Mouse (Mus musculus): ENCODE measurements around the gene Ifrd2.

The Ifrd2 gene

DNA sequence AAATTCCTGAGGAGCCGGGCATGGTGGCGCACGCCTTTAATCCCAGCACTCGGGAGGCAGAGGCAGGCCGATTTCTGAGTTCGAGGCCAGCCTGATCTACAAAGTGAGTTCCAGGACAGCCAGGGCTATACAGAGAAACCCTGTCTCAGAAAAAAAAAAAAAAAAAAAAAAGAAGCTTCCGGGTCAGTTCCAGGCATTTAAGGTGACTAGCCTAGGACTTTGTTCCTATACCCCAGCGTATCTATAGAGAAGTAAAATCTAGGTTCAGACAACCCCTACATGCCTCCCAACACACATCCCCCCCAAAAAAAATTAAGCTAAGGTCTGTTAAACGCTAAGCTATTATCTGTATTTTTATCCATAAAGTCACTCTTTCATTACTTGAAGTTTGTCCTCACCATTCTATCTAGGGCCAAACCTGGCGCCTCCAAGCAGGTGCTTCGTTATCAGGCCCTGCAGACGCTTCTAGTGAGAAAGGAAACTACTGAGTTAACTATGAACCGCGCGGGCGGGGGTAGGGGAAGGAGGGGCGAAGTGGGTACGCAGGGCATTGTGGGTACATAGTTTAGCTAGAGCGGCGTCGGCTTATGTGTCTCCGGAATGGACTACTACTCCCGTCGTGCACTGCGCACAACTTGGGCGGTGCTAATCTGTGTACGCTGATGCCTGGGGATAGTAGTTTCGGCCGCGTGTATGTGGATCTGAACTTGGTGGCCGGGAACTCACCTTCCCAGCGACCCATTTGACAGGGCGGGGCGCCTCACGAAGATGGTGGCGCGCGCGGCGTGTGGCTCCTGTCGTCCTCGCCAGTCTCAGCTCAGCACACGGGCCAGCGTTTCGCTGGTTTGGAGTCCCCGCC is at the start of gene Ifrd2:
TSS of gene Ifrd2 (plus strand) at position 669 of the 859 bp plus-strand sequence.
- DNase-seq (ENCODE audit: low spot score in 2 of 2): peak; percentile 97 to 98

DNA sequence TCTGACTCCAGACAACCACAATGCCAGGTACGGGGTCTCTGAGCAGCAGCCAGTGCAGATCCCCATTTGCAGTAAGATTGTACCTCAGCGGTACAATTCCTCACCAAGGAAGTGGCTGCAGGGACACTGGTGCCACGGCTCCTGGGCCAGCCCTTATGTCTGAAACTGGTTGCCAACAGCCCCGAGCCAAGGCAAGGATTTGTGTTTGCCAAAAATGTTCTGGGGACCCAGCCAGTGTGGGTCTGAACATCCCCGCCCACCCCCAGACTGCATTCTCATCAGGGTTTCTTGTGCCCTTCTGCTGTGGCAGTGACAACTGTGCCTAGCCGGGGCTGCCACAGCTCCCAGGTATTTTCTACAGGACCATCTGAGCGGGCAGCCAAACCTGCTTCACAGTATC is 49.2 kb upstream of the Ifrd2 start:
- DNase-seq (ENCODE audit: low spot score in 2 of 2): no peak

DNA sequence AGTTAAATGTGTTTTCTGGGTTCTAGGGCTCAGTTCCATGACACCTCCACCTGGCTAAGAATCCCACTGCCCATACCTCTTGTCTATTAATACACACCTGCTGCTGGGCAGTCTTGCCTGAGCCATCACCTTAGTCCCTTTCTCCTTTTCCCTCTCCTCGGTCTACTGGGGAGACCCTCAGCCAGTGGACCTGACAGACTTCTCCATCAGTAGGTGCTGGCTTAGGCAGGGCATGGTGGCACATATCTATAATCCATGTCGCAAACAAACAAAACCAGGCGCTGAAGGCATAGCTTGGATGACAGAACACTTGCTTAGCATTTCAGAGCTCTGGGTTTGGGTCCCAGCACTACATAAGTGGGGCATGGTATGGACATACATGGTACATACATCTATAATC is 48.7 kb upstream of the Ifrd2 start:
- no peak for DNase-seq (ENCODE audit: low spot score in 2 of 2)

DNA sequence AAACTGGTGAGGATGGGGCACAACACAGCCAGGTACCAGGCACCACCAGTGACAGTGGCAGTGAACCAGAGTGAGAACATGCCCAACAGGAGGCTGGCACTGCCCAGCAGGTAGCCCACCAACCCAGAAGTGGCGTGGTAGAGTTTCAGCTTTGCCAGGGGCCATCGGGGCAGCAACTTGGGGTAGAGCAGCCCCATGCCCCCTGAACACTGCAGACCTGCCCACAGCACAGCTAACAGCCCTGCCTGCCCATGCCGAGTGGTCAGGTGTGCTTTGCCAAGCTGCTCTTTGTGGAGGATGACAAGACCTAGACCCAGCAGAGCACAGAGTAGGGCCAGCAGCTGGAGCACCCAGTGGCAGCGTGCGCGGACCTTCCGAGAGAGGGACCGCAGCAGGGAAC is 47.5 kb upstream of the Ifrd2 start:
- no peak for DNase-seq (ENCODE audit: low spot score in 2 of 2)

DNA sequence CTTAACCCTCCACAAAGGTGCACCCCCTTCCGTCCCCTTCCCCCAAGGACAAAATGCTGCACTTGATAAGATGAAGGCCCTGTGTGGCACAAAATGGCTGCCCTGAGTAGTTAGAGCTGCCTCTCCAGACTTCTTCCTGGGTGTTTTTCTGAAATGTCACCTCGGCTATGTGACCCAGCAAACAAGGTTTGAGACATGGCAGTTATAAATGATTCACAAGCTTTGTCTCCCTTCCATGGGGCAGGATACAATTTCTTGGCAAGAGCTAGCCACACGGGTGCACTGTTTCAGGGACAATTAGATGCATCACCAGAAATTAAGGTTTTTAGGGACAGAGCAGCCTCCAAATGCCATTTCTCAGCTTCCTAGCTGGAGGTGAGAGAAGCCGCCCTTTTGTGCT is 47.0 kb upstream of the Ifrd2 start:
- DNase-seq (ENCODE audit: low spot score in 2 of 2): no peak

DNA sequence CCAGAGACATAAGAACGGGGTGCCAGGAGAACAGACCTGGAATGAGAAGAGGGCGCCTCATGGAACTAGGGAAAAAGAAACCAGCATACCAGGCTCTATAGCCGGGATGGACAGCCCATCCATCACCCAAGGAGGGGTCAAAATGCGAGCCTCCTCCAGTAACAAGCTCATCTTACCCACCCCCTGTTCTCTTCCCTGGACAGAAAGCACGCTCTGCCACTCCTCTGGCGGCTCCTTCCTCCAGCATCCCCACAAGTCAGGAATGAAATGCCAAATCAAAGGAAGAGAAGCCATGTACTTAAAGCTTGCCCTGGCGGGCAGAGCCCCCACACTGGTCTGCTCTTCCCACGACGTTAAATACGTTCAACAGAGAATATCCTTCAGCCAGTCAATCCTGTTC is 46.4 kb upstream of the Ifrd2 start:
- DNase-seq (ENCODE audit: low spot score in 2 of 2): no peak

DNA sequence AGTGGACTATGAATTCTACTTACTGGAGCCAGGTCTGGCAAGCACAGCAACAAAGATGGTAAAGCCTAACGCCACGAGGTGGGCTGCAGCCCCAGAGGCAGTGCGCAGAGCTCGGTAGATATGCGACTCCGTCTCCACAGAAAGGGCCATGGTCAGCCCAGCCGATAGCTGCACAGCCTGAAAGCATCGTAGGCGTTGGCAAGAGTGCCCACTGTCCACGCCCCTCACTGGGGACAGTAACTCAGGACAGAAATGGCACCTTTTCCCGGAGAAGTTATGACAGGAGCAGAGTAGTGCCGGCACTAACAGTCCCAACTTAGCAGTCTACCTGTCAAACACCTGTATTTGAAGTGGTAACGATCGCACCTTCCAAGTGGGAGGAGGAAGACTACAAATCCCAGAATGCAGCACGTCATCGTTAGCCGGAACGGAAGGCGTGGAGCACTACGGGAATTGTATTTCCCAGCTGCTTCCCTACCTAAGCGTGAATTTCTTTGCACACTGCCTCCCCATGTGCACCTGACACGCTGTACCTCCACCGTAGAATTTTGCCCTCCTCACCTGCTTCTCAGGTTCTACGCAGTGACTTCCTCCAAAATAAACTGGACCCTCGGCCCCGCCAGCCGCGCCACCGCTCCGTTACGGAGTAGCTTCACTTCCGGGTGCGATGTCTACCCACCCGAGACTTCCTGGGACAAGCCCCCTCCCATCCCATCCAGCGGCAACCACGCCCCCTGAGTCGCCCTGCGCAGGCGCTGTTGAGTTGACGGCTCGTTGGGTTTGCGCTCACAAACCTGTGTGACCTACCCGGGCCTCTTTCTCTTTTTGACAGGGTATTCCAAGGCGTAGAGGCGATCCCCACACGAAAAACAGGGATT is 45.7 kb upstream of the Ifrd2 start, which contains the start of the genes Cyb561d2 and Nprl2:
TSS of gene Cyb561d2 (minus strand) at position 720 of the 878 bp plus-strand sequence.
TSS of gene Nprl2 (plus strand) at position 753 of the 878 bp plus-strand sequence.
- DNase-seq (ENCODE audit: low spot score in 2 of 2): peak; percentile 92 to 93

DNA sequence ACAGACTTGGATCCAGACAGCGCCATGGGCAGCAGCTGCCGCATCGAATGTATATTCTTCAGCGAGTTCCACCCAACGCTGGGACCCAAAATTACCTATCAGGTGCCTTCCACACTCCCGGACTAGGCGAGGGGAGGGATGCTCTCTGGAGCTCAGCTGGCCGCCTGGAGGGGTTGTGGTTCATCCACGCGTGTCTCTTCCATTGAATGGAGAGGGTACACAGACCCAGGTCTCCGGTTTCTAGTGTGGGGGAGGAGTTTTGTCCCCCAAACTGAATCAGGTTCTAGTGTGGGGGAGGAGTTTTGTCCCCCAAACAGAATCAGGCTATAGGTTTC is 45.1 kb upstream of the Ifrd2 start:
- no peak for DNase-seq (ENCODE audit: low spot score in 2 of 2)

DNA sequence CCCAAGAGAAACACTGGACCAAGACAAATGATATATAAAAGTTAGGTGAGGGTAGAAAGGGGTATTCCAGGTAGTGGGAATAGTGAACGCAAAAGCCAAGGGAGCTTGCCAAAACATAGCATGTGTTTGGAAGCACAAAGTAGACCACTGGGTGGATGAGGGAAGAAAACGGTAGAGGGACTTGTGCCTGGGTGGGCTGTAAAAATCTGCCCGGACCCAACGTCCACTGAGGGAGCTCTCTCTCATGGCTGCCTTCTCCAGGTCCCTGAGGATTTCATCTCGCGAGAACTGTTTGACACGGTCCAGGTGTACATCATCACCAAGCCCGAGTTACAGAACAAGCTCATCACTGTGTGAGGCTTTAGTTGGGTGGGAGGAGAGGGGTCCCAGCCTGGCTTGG is 44.7 kb upstream of the Ifrd2 start:
- no peak for DNase-seq (ENCODE audit: low spot score in 2 of 2)

DNA sequence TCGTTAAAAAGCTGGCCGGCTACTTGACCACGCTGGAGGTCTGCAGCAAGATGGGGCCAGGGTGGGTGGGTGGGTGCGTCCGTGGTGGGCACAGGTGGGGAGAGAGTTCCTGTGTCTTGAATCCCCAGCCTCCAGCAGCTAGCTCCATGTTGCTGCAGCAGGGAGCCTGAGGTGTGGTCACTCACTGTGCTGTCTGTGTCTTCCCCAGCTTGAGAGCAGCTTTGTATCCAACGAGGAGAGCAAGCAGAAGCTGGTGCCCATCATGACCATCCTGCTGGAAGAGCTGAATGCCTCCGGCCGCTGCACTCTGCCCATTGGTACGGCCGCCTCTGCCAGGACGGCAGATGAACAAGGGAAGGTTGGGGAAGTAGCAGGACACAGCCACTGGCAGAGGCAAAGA is 44.1 kb upstream of the Ifrd2 start:
- no peak for DNase-seq (ENCODE audit: low spot score in 2 of 2)

DNA sequence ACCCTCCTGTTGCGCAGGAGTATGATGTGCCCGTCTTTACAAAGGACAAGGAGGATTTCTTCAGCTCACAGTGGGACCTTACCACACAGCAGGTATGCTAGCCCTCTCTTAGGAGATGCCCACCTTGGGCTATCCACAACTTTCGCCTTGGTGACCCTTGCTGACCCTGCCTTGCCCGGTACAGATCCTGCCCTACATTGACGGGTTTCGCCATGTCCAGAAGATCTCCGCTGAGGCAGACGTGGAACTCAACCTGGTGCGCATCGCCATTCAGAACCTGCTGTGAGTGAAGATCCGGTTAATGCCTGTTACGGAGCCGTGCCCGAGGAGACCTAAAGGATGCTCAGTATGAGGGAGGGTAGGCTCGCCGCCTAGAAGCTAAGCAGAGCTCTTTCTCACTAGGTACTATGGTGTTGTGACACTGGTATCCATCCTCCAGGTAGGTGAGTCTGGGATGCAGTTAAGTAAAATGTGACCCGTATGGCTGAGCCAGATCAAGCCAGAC is 43.2 kb upstream of the Ifrd2 start:
- no peak for DNase-seq (ENCODE audit: low spot score in 2 of 2)

DNA sequence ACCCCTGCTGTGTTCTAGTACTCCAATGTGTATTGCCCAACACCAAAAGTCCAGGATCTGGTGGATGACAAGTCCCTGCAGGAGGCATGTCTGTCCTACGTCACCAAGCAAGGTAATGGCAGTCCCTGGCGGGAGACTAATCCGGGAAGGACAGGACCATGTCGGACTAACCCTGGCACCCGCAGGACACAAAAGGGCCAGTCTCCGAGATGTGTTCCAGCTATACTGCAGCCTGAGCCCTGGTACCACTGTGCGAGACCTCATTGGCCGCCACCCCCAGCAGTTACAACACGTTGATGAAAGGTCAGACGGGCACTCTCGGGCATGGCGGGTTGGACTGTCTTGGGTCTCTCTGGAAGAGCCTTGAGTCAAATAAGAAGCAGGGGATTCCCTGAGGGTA is 42.7 kb upstream of the Ifrd2 start:
- DNase-seq (ENCODE audit: low spot score in 2 of 2): no peak

DNA sequence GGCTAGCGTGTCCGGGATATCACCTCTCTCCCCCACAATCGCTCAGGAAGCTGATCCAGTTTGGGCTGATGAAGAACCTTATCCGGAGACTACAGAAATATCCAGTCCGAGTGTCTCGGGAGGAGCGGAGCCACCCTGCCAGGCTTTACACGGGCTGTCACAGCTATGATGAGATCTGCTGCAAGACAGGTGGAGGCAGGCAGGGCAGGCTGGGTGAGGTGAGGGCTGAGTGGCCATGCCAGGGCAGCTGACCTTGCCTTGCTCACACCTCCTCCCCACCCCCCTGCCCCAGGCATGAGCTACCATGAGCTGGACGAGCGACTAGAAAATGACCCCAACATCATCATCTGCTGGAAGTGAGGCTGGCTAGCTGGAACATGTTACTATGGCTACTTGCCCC is 42.2 kb upstream of the Ifrd2 start:
- no peak for DNase-seq (ENCODE audit: low spot score in 2 of 2)

DNA sequence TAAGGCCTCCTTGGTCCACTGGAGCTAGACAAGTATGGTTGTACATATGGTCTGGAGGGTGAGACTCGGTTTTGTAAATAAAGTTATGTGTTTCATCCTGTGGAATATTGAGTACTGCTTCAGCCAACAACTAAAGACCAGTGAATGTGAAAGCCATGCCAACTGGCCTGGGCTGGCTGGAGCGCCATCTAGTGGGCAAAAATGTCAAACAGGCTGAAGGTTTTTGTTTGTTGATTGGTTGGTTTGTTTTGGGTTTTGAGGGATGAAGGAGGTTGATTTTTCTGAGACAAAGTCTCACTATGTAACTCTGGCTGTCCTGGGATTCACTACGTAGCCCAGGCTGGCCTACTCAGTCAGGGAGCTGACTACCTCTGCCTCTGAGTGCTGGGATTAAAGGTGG is 41.8 kb upstream of the Ifrd2 start:
- peak in 1 of 2 experiments; percentile 67 for DNase-seq (ENCODE audit: low spot score in 2 of 2)

DNA sequence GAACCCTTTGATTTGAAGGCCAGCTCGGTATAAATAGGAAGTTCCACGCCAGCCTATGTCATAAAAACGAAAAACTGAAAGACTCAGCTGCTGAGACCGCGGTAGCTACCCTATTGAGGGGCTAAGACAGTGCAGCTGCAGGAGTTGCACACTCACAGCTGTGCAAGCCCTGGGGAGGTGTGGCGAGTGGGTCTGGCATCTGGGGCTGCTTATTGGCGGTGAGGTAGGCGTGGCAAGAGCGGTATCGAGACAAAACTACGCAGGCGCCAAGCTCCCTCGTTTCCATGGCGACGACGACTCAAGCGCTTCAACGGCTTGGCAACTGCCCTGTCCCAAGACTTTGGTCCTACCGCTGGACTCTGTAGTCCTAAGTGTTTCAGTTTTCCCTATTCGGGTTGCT is 40.4 kb upstream of the Ifrd2 start, which contains the start of gene Zmynd10:
TSS of gene Zmynd10 (plus strand) at position 273 of the 400 bp plus-strand sequence.
- DNase-seq (ENCODE audit: low spot score in 2 of 2): peak; percentile 79 to 88

DNA sequence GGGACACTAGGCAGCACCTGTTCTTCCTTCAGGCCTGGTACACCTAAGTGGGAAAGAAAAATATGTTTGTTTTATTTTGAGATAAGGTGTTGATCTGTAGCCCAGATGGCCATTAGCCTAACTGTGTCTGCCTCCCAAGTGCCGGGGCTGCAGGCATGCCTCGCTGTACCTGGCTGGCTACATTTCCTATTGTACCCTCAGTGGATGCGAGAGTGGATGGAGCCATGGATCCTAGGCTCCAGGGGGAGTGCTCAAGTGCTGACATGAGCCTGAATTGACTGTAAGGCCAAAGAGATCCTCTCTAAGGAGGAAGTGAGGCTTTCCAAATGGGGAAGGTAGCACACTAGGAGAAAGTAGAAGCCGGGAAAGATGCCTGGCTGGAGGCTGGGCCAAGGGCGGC is 39.5 kb upstream of the Ifrd2 start:
- no peak for DNase-seq (ENCODE audit: low spot score in 2 of 2)

DNA sequence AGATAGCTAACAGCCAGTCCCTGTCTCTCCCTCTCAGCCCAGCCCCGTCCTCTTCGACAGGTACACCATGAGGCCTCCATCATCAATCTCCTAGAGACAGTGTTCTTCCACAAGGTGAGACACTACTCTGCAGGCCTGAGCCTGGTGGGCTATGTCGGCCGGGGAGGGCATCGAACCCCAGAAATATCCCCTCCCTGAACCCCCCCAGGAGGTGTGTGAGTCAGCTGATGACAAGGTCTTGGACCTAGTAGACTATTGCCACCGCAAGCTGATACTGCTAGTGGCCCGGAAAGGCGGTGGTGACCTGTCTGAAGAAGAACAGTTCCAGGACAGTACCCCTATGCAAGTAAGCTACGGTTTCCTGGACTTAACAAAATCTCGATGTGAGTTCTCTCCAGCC is 38.6 kb upstream of the Ifrd2 start:
- no peak for DNase-seq (ENCODE audit: low spot score in 2 of 2)

DNA sequence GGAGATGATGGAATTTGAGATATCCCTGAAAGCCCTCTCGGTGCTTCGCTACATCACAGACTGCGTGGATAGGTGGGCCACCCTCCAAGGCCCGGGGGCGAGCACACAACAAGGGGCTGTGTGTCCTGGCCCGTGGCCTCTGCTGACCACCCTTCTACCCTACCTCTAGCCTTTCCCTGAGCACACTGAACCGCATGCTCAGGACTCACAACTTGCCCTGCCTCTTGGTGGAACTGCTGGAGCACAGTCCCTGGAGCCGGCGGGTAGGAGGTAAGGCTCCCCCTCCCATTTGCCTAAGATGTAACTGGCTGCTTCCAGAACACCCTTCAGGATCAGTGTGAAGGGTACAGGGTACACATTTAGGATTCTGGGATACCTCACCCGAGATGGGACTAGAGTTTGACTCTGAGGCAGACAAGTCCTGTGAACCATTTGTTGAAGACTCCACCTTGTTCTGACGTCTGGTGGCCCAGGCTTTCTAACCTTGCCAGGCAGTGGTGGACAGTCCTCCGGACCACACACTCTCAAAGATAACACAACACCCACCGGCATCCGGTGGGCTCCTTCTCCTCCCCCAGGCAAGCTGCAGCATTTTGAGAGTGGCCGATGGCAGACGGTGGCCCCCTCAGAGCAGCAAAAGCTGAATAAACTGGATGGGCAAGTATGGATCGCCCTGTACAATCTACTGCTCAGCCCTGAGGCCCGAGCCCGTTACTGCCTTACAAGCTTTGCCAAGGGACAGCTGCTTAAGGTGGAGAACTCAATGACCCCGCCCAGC is 38.0 kb upstream of the Ifrd2 start:
- no peak for DNase-seq (ENCODE audit: low spot score in 2 of 2)

DNA sequence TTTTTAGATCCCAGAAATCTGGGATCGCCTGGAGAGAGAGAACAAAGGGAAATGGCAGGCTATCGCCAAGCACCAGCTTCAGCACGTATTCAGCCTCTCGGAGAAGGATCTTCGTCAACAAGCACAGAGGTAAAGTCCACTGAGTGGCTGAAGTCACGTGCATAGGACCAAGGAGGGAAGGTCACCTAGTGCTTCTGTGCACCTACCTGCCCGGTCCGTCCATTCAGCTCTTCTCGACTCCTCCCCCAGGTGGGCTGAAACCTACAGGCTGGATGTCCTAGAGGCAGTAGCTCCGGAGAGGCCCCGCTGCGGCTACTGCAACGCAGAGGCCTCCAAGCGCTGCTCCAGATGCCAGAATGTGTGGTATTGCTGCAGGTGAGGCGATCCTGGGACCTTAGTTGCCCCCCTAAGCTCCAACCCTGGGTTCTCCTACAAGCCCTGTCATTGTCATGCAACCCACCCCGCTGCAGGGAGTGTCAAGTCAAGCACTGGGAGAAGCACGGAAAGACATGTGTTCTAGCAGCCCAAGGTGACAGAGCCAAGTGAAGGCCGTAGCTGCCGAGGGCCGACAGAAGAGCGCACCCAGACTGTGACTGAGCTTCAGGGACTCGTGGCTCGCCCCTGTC is 36.8 kb upstream of the Ifrd2 start:
- DNase-seq (ENCODE audit: low spot score in 2 of 2): no peak

DNA sequence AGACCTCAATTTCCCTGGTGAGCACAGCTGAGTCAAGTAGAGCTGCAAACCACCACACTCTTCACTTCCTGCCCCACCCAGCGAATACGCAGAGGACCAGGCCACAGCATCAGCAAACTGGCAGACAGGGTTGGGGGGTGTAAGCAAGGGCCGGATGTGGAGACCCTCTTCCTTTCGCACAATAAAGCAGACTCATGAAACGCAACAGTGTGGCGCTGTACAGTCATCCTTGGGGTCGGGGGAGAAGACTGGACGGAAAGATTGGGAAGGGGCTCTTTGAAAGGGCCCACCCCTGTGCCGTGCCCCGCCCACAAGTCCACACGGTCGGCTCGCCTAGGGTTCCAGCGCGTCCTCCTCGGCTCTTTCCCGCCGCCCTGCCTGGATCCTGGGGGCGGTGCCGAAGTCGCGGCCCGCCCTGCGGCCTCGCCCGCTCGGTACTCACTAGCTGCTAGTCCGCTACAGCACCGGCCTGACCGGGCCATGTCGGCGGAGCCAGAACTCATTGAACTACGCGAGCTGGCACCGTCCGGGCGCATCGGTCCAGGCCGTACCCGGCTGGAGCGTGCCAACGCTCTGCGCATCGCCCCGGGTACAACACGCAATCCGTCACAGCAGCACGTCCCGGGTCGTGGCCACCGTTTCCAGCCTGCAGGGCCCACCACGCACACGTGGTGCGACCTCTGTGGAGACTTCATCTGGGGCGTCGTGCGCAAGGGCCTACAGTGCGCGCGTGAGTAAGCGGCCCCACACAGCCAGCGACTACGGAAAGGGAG is 36.1 kb upstream of the Ifrd2 start, which contains the start of gene Rassf1:
TSS of gene Rassf1 (plus strand) at position 439 of the 773 bp plus-strand sequence.
- no peak for DNase-seq (ENCODE audit: low spot score in 2 of 2)
